Mouse (Mus musculus) CH12.LX (cell line): Measurements from ENCODE around the gene Dgkh. TPM values are rescaled to one million over a fixed set of nuclear protein-coding genes. Genes with fewer than 3 reads are reported as not detected.

Source experiments
- DNase-seq: peaks from one replicate; pipeline ENCODE4 v3.0.0-alpha.2; 2013; ENCODE audit errors: extremely low read depth
- H3K27ac ChIP-seq: 2 replicates; pipeline ENCODE4 v1.5.1; 2012; ENCODE audit warnings: low read depth, mild to moderate bottlenecking, control low read depth, moderate library complexity; ENCODE audit not compliant: insufficient read depth
- H3K27me3 ChIP-seq: replicated peaks from 2 replicates; pipeline ENCODE3; 2012; ENCODE audit warnings: inconsistent platforms
- H3K36me3 ChIP-seq, 2 experiments: replicated peaks in 1 of 2; 2 replicates each; pipeline versions ENCODE3 to v1.6.1; 2012; ENCODE audit warnings: inconsistent platforms in 1 of 2, low read length in 1 of 2, mild to moderate bottlenecking in 1 of 2, mixed read lengths in 1 of 2, moderate library complexity in 1 of 2; ENCODE audit not compliant: control insufficient read depth in 1 of 2, insufficient read depth in 1 of 2
- H3K4me1 ChIP-seq, 2 experiments: 2 replicates each; pipeline ENCODE4 v1.6.1; 2012; ENCODE audit warnings: inconsistent platforms in 1 of 2, moderate library complexity in 1 of 2; ENCODE audit not compliant: insufficient read depth in 2 of 2, control insufficient read depth in 1 of 2
- H3K4me2 ChIP-seq: 2 replicates; pipeline ENCODE4 v1.6.1; 2012; ENCODE audit warnings: low read depth, mild to moderate bottlenecking, control low read depth; ENCODE audit not compliant: poor library complexity, insufficient read depth, severe bottlenecking
- H3K4me3 ChIP-seq, 3 experiments: fragments of 150-350 bp in 1 of 3; sonication (generic) in 1 of 3; replicated peaks in 1 of 3; 2 replicates each; pipeline versions ENCODE3 to v1.5.1; 2011 to 2012; ENCODE audit warnings: low read depth in 2 of 3, low read length in 2 of 3, mild to moderate bottlenecking in 2 of 3, moderate library complexity in 2 of 3, control low read depth in 1 of 3, improper control_type of control experiment in 1 of 3, inconsistent platforms in 1 of 3, mixed read lengths in 1 of 3; ENCODE audit not compliant: poor library complexity in 1 of 3
- H3K79me2 ChIP-seq: replicated peaks from 2 replicates; pipeline ENCODE4 v1.6.1; 2012; ENCODE audit warnings: mild to moderate bottlenecking, moderate library complexity; ENCODE audit not compliant: control insufficient read depth, poor library complexity, insufficient read depth, severe bottlenecking; ENCODE audit errors: extremely low read depth
- H3K9ac ChIP-seq: 2 replicates; pipeline ENCODE4 v1.6.1; 2012; ENCODE audit warnings: low read depth, mild to moderate bottlenecking, control low read depth, moderate library complexity; ENCODE audit not compliant: insufficient read depth
- H3K9me3 ChIP-seq: replicated peaks from 2 replicates; pipeline ENCODE3; 2012; ENCODE audit warnings: low read length, inconsistent platforms, mixed read lengths
- BHLHE40 ChIP-seq: IDR thresholded peaks from 2 replicates; pipeline ENCODE4 v1.6.1; 2011; ENCODE audit warnings: mild to moderate bottlenecking, low read depth, low read length, improper control_type of control experiment
- CHD1 ChIP-seq: IDR thresholded peaks from 2 replicates; pipeline ENCODE4 v1.6.1; 2012; ENCODE audit warnings: low read depth, low read length, improper control_type of control experiment, inconsistent platforms
- CHD2 ChIP-seq: IDR thresholded peaks from 2 replicates; pipeline ENCODE4 v1.6.1; 2011; ENCODE audit warnings: low read length, improper control_type of control experiment
- CTCF ChIP-seq, 2 experiments: IDR thresholded peaks in 1 of 2; conservative IDR thresholded peaks in 1 of 2; 2 replicates each; pipeline ENCODE4 v1.5.1; 2011 to 2012; ENCODE audit warnings: low read depth in 2 of 2, low read length in 2 of 2, improper control_type of control experiment in 1 of 2, inconsistent platforms in 1 of 2, mild to moderate bottlenecking in 1 of 2, moderate library complexity in 1 of 2
- E2F4 ChIP-seq: IDR thresholded peaks from 2 replicates; pipeline ENCODE4 v1.6.1; 2011; ENCODE audit warnings: low read depth, low read length, improper control_type of control experiment; ENCODE audit not compliant: insufficient replicate concordance
- ELF1 ChIP-seq: IDR thresholded peaks from 2 replicates; pipeline ENCODE4 v1.6.1; 2014; ENCODE audit warnings: low read depth, mild to moderate bottlenecking, inconsistent platforms, low read length, improper control_type of control experiment
- EP300 ChIP-seq: IDR thresholded peaks from 2 replicates; pipeline ENCODE4 v1.6.1; 2011; ENCODE audit warnings: low read length, improper control_type of control experiment
- ETS1 ChIP-seq: conservative IDR thresholded peaks from 2 replicates; pipeline ENCODE4 v1.6.1; 2012; ENCODE audit warnings: low read depth, mild to moderate bottlenecking, inconsistent platforms, low read length, improper control_type of control experiment, moderate library complexity
- GABPA ChIP-seq: IDR thresholded peaks from 2 replicates; pipeline ENCODE4 v1.6.1; 2012; ENCODE audit warnings: low read depth, low read length, improper control_type of control experiment, inconsistent platforms; ENCODE audit not compliant: insufficient replicate concordance
- HCFC1 ChIP-seq: IDR thresholded peaks from 2 replicates; pipeline ENCODE4 v1.6.1; 2012; ENCODE audit warnings: low read depth, mild to moderate bottlenecking, inconsistent platforms, low read length, improper control_type of control experiment
- IRF4 ChIP-seq: IDR thresholded peaks from 2 replicates; pipeline ENCODE4 v1.6.1; 2014; ENCODE audit warnings: low read depth, mild to moderate bottlenecking, inconsistent platforms, low read length, improper control_type of control experiment
- JUND ChIP-seq: conservative IDR thresholded peaks from 2 replicates; pipeline ENCODE4 v1.6.1; 2011; ENCODE audit warnings: low read depth, low read length, improper control_type of control experiment
- KAT2A ChIP-seq: IDR thresholded peaks from 2 replicates; pipeline ENCODE4 v1.6.1; 2012; ENCODE audit warnings: low read length, improper control_type of control experiment, inconsistent platforms; ENCODE audit not compliant: insufficient replicate concordance
- MAX ChIP-seq: IDR thresholded peaks from 2 replicates; pipeline ENCODE4 v1.6.1; 2011; ENCODE audit warnings: low read length, improper control_type of control experiment
- MAZ ChIP-seq: IDR thresholded peaks from 2 replicates; pipeline ENCODE4 v1.6.1; 2012; ENCODE audit warnings: low read depth, mild to moderate bottlenecking, inconsistent platforms, low read length, improper control_type of control experiment, moderate library complexity
- MEF2A ChIP-seq: IDR thresholded peaks from 2 replicates; pipeline ENCODE4 v1.6.1; 2014; ENCODE audit warnings: low read depth, mild to moderate bottlenecking, inconsistent platforms, low read length, improper control_type of control experiment, borderline replicate concordance
- NRF1 ChIP-seq: IDR thresholded peaks from 2 replicates; pipeline ENCODE4 v1.6.1; 2014; ENCODE audit warnings: low read depth, mild to moderate bottlenecking, inconsistent platforms, low read length, improper control_type of control experiment, moderate library complexity
- RAD21 ChIP-seq: IDR thresholded peaks from 2 replicates; pipeline ENCODE4 v1.6.1; 2011; ENCODE audit warnings: low read depth, mild to moderate bottlenecking, low read length, improper control_type of control experiment, moderate library complexity
- RCOR1 ChIP-seq: conservative IDR thresholded peaks from 2 replicates; pipeline ENCODE4 v1.6.1; 2012; ENCODE audit warnings: low read depth, mild to moderate bottlenecking, inconsistent platforms, low read length, improper control_type of control experiment
- SIN3A ChIP-seq: IDR thresholded peaks from 2 replicates; pipeline ENCODE4 v1.6.1; 2012; ENCODE audit warnings: low read length, improper control_type of control experiment, inconsistent platforms
- SMC3 ChIP-seq: IDR thresholded peaks from 2 replicates; pipeline ENCODE4 v1.6.1; 2011; ENCODE audit warnings: low read depth, low read length, improper control_type of control experiment
- TBP ChIP-seq: conservative IDR thresholded peaks from 2 replicates; pipeline ENCODE4 v1.6.1; 2011; ENCODE audit warnings: low read depth, low read length, improper control_type of control experiment
- UBTF ChIP-seq: IDR thresholded peaks from 2 replicates; pipeline ENCODE4 v1.6.1; 2012; ENCODE audit warnings: low read depth, mild to moderate bottlenecking, inconsistent platforms, low read length, improper control_type of control experiment, moderate library complexity
- USF1 ChIP-seq: IDR thresholded peaks from 2 replicates; pipeline ENCODE4 v1.6.1; 2014; ENCODE audit warnings: low read depth, mild to moderate bottlenecking, inconsistent platforms, low read length, improper control_type of control experiment
- USF2 ChIP-seq: conservative IDR thresholded peaks from 2 replicates; pipeline ENCODE4 v1.6.1; 2011; ENCODE audit warnings: low read depth, low read length, improper control_type of control experiment
- ZC3H11A ChIP-seq: IDR thresholded peaks from 2 replicates; pipeline ENCODE4 v1.6.1; 2012; ENCODE audit warnings: low read depth, mild to moderate bottlenecking, inconsistent platforms, low read length, improper control_type of control experiment
- ZKSCAN1 ChIP-seq: IDR thresholded peaks from 2 replicates; pipeline ENCODE4 v1.6.1; 2012; ENCODE audit warnings: low read depth, inconsistent platforms, low read length, improper control_type of control experiment, borderline replicate concordance
- ZMIZ1 ChIP-seq: IDR thresholded peaks from 2 replicates; pipeline ENCODE4 v1.6.1; 2012; ENCODE audit warnings: low read depth, mild to moderate bottlenecking, inconsistent platforms, low read length, improper control_type of control experiment
- ZNF384 ChIP-seq: IDR thresholded peaks from 2 replicates; pipeline ENCODE4 v1.6.1; 2012; ENCODE audit warnings: low read depth, low read length, improper control_type of control experiment, inconsistent platforms
- dilution Hi-C: fragments of 300-500 bp; cut with MboI; formaldehyde crosslinking; loops from 2 replicates; pipeline ENCODE4 v1.14.3; 2020; ENCODE audit warnings: low sequenced_read_pairs; ENCODE audit not compliant: extremely low pct_unique_long_range_greater_than_20kb, extremely low pct_ligation_motif_present
- in situ Hi-C: fragments of 300-500 bp; cut with MboI; formaldehyde crosslinking; loops from 3 replicates; pipeline ENCODE4 v1.14.3; 2019; ENCODE audit warnings: low sequenced_read_pairs, low pct_ligation_motif_present, low pct_unique_long_range_greater_than_20kb, mixed read lengths
- polyA plus RNA-seq: library from polyadenylated mRNA; unstranded; fragments of >175 nt; gene quantifications from 2 replicates; pipeline ENCODE4 v1.2.1, GENCODE M21; 2012; ENCODE audit warnings: low read depth; ENCODE audit not compliant: insufficient read length
- total RNA-seq, 2 experiments: library from RNA; depleted of rRNA; stranded (reverse); fragments of 300-350 nt in 1 of 2; fragments of >200 nt in 1 of 2; gene quantifications; 2 replicates each; pipeline ENCODE4 v1.2.3; 2012 to 2014

Dgkh gene
- total and polyA plus RNA-seq, 3 experiments = 0.83 to 3.3 (median 2.4) TPM

GRCm38 (mm10) chr14:78635612-78636400, 96.8 kb downstream of the Dgkh start:
- H3K4me3 ChIP-seq = no peak overlapping the region
- TF ChIP-seq EP300 (peak; percentile 19; the same call in 1 of the 2 replicates), NRF1 (no peak), RAD21 (peak; percentile 13), USF2 (no peak), MEF2A (peak; percentile 87), ZMIZ1 (no peak), BHLHE40 (peak; percentile 57; the same call in 1 of the 2 replicates), ETS1 (no peak), UBTF (no peak), SMC3 (no peak), USF1 (no peak), ZKSCAN1 (no peak), ZC3H11A (no peak), CTCF (conservative IDR thresholded peaks at IDR 0.05 in 1 of 2, IDR thresholded peaks at IDR 0.05 in 1 of 2; ENCODE audit: low read depth in 2 of 2, low read length in 2 of 2) (peak in 1 of 2 experiments; percentile 29; a peak in 2 of 4 replicates), JUND (no peak), IRF4 (peak; percentile 87), CHD1 (no peak)
- H3K27me3 ChIP-seq = no peaks in the 10 kb centered on the region
- H3K36me3 ChIP-seq = peaks cover 0 to 2% of the 10 kb centered on the region in 2 experiments
- peaks cover 21 to 31% of the 10 kb centered on the region in 2 experiments for H3K4me1 ChIP-seq
- H3K79me2 ChIP-seq = no peaks in the 10 kb centered on the region
- DNase-seq = no peak
- in situ Hi-C loops (no loop called here), dilution Hi-C loops (no loop called here)
- no peak overlapping the region for H3K27ac ChIP-seq
- H3K4me2 ChIP-seq = peak overlapping the region; percentile 24
- H3K9ac ChIP-seq = no peak overlapping the region
- no peaks in the 10 kb centered on the region for H3K9me3 ChIP-seq

- no peak overlapping the region for H3K9ac ChIP-seq
- no peak overlapping the region for H3K27ac ChIP-seq
- no peak overlapping the region for H3K4me3 ChIP-seq
- no peaks in the 10 kb centered on the region for H3K27me3 ChIP-seq
- H3K36me3 ChIP-seq = no peaks in the 10 kb centered on the region
- in situ Hi-C loops (no loop called here), dilution Hi-C loops (no loop called here)
- DNase-seq = no peak
- H3K79me2 ChIP-seq = no peaks in the 10 kb centered on the region
- H3K9me3 ChIP-seq = no peaks in the 10 kb centered on the region
- TF ChIP-seq CTCF (conservative IDR thresholded peaks at IDR 0.05 in 1 of 2, IDR thresholded peaks at IDR 0.05 in 1 of 2; ENCODE audit: low read depth in 2 of 2, low read length in 2 of 2) = no peak
- no peak for TF ChIP-seq HCFC1
- TF ChIP-seq CHD2 = no peak
- no peak for TF ChIP-seq MAX
- no peak for TF ChIP-seq TBP
- no peak for TF ChIP-seq RAD21
- TF ChIP-seq MEF2A = no peak
- no peak for TF ChIP-seq KAT2A
- no peak for TF ChIP-seq ZNF384
- TF ChIP-seq SIN3A = no peak
- no peak for TF ChIP-seq GABPA
- no peak for TF ChIP-seq UBTF
- no peak for TF ChIP-seq MAZ
- TF ChIP-seq ELF1 = no peak
- TF ChIP-seq NRF1 = no peak
- no peak for TF ChIP-seq RCOR1
- no peak for TF ChIP-seq E2F4
- TF ChIP-seq SMC3 = no peak
- TF ChIP-seq USF2 = no peak
- peaks cover 24 to 39% of the 10 kb centered on the region in 2 experiments for H3K4me1 ChIP-seq
- H3K4me2 ChIP-seq = no peak overlapping the region
Measured at GRCm38 (mm10) chr14:78632747-78633146, 99.8 kb downstream of the Dgkh start.
